31 mouse cellular contexts compared by ENCODE assay signal in the genomic region with DNA sequence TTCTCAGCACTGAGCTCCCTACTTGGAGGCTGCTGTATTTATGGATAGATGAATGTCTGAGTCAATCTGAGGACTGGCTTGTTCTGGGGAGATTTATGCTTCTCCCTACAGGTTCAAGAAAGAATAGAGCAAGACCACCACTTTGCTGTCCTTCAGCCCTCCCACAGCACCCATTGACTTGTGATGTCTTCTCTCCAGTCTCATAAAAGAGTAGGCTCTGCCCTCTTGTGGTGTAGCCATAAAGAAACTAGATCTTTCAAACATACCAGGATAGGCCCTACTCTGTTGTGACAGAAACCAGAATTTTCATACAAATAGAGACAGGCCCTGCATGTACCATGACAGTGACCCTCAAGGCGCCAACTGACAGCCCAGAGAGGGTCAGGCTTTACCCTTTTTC. TPM values are rescaled to one million over a fixed set of nuclear protein-coding genes. Genes with fewer than 3 reads are reported as not detected.
DNase-seq lines count a peak whose midpoint lies in the region; ATAC-seq and TF ChIP-seq lines count a peak whose summit lies in the region.
"Had no signal": no experiment of that assay in that cellular context is flagged by ENCODE, and none has a peak within 500 bp of the region (broad histone marks: within the 10 kb centered on the region; RNA-seq: fewer than 3 reads in every experiment).

No protein-coding gene starts in this region.

- H3K9ac ChIP-seq in kidney, postnatal 0 days (ENCODE audit: low read depth, low read length) = no peak overlapping the region
- no peak overlapping the region for H3K9ac ChIP-seq in lung, embryonic 14.5 days
- no peak overlapping the region for H3K9ac ChIP-seq in MEL (ENCODE audit: control insufficient read depth, low read depth, low read length, poor library complexity, severe bottlenecking)
- H3K9ac ChIP-seq: heart, embryonic 12.5 days; heart, embryonic 15.5 days; hindbrain, embryonic 14.5 days had no signal

- no peaks in the 10 kb centered on the region for H3K4me1 ChIP-seq in kidney, postnatal 0 days (replicated peaks; ENCODE audit: insufficient read depth, low read length)
- H3K4me1 ChIP-seq in lung, embryonic 14.5 days (ENCODE audit: insufficient read depth) = no peaks in the 10 kb centered on the region
- H3K4me1 ChIP-seq in MEL (ENCODE audit: control insufficient read depth in 1 of 2, insufficient read depth in 2 of 2, low read length in 2 of 2) = peaks cover 6 to 31% of the 10 kb centered on the region in 2 experiments

- H3K36me3 ChIP-seq in kidney, postnatal 0 days (ENCODE audit: insufficient read depth, low read length) = peaks cover 22% of the 10 kb centered on the region
- peaks cover 8% of the 10 kb centered on the region; the same call in 1 of the 2 replicates for H3K36me3 ChIP-seq in lung, embryonic 14.5 days (ENCODE audit: insufficient read depth)
- peaks cover 0 to 28% of the 10 kb centered on the region in 2 experiments; a peak in 2 of 4 replicates for H3K36me3 ChIP-seq in MEL (ENCODE audit: control insufficient read depth in 1 of 2, insufficient read depth in 2 of 2, low read length in 2 of 2)

- TF ChIP-seq EP300 in MEL (IDR thresholded peaks at IDR 0.05; ENCODE audit: low read depth in 1 of 2, low read length in 2 of 2) = no peak

- TF ChIP-seq RAD21 in MEL (IDR thresholded peaks at IDR 0.05; ENCODE audit: low read depth, low read length) = peak; percentile 40

- TF ChIP-seq POLR2A in MEL (IDR thresholded peaks at IDR 0.05; ENCODE audit: control insufficient read depth in 1 of 2, insufficient read depth in 1 of 2, low read depth in 1 of 2, low read length in 2 of 2, poor library complexity in 1 of 2) = no peak

- H3K27ac ChIP-seq in kidney, postnatal 0 days = no peak overlapping the region
- H3K27ac ChIP-seq in lung, embryonic 14.5 days (ENCODE audit: low read depth) = no peak overlapping the region
- no peak overlapping the region for H3K27ac ChIP-seq in MEL (ENCODE audit: control insufficient read depth, low read depth, low read length)
- H3K27ac ChIP-seq: forebrain, embryonic 10.5 days; heart, embryonic 15.5 days; hindbrain, embryonic 14.5 days had no signal

- H3K79me2 ChIP-seq in MEL (ENCODE audit: control insufficient read depth, insufficient read depth, low read length, poor library complexity) = no peaks in the 10 kb centered on the region

- no peak for DNase-seq in kidney, postnatal 0 days (ENCODE audit: low spot score)
- DNase-seq in kidney, postnatal 14 days = no peak
- DNase-seq in lung, embryonic 14.5 days = no peak
- DNase-seq in lung, postnatal 14 days = no peak
- DNase-seq in 416B (ENCODE audit: low read depth) = peak; percentile 36
- peak; percentile 19 for DNase-seq in MEL (ENCODE audit: low read depth, low spot score)
- DNase-seq in right cerebral cortex, postnatal 4 days = no peak
- DNase-seq: adrenal gland, adult 2 months; adrenal gland, postnatal 14 days; cerebellum, adult 11 months; cerebellum, adult 2 months; cerebellum, adult 9-11 months; cerebellum, postnatal 25 days; gastrocnemius, postnatal 25 days; heart, adult 18-20 months; heart, postnatal 10 days; heart, postnatal 36 days had no signal

- H3K27me3 ChIP-seq in kidney, postnatal 0 days (ENCODE audit: insufficient read depth, low read length) = no peaks in the 10 kb centered on the region
- H3K27me3 ChIP-seq in lung, embryonic 14.5 days (ENCODE audit: insufficient read depth, low read length) = no peaks in the 10 kb centered on the region
- H3K27me3 ChIP-seq in MEL (ENCODE audit: control insufficient read depth in 1 of 2, insufficient read depth in 2 of 2, low read length in 2 of 2) = no peaks in the 10 kb centered on the region
- H3K27me3 ChIP-seq: heart, embryonic 12.5 days; heart, embryonic 15.5 days; Patski had no signal

- no peaks in the 10 kb centered on the region for H3K9me3 ChIP-seq in kidney, postnatal 0 days (replicated peaks; ENCODE audit: low read length)
- no peaks in the 10 kb centered on the region for H3K9me3 ChIP-seq in lung, embryonic 14.5 days (ENCODE audit: low read depth, low read length)
- no peaks in the 10 kb centered on the region for H3K9me3 ChIP-seq in MEL (replicated peaks; ENCODE audit: insufficient read depth, low read length)
- H3K9me3 ChIP-seq: heart, embryonic 12.5 days; heart, embryonic 15.5 days had no signal

- peak; percentile 32; the same call in 1 of the 2 replicates for TF ChIP-seq CTCF in kidney, postnatal 0 days (IDR thresholded peaks at IDR 0.05; ENCODE audit: low read depth)
- peak; percentile 7; the same call in 1 of the 2 replicates for TF ChIP-seq CTCF in lung, embryonic 14.5 days (IDR thresholded peaks at IDR 0.05; ENCODE audit: low read depth)
- TF ChIP-seq CTCF in MEL (IDR thresholded peaks at IDR 0.05 in 2 of 3, conservative IDR thresholded peaks at IDR 0.05 in 1 of 3; ENCODE audit: control insufficient read depth in 1 of 3, insufficient read depth in 1 of 3, low read depth in 2 of 3, low read length in 3 of 3, poor library complexity in 1 of 3, severe bottlenecking in 1 of 3) = peak in 1 of 3 experiments; percentile 36; a peak in 2 of 6 replicates

- no peak for ATAC-seq in kidney, postnatal 0 days (replicated peaks; ENCODE audit: low FRiP score, low read depth)
- no peak for ATAC-seq in lung, embryonic 14.5 days (ENCODE audit: insufficient read depth)
- ATAC-seq: forebrain, embryonic 14.5 days; Patski had no signal

- H3K4me2 ChIP-seq in kidney, postnatal 0 days (ENCODE audit: low read length) = no peak overlapping the region
- H3K4me2 ChIP-seq in lung, embryonic 14.5 days = no peak overlapping the region
- H3K4me2 ChIP-seq: heart, embryonic 12.5 days; heart, embryonic 15.5 days; hindbrain, embryonic 14.5 days had no signal

- whole genome bisulfite sequencing in kidney, postnatal 0 days = 78% methylated on average over 1 of the region's 1 CpGs
- 89% methylated on average over 1 of the region's 1 CpGs for WGBS in lung, embryonic 14.5 days

- no peak overlapping the region for H3K4me3 ChIP-seq in kidney, postnatal 0 days (replicated peaks; ENCODE audit: low read depth, low read length)
- H3K4me3 ChIP-seq in lung, embryonic 14.5 days (ENCODE audit: low read depth, low read length) = no peak overlapping the region
- H3K4me3 ChIP-seq in MEL (ENCODE audit: control insufficient read depth in 1 of 2, insufficient read depth in 1 of 2, low read depth in 2 of 2, low read length in 2 of 2) = no peak overlapping the region
- H3K4me3 ChIP-seq: forebrain, embryonic 10.5 days; heart, embryonic 12.5 days; heart, embryonic 15.5 days had no signal

TF ChIP-seq in MEL, 35 proteins besides CTCF, POLR2A, EP300 and RAD21:
- TF ChIP-seq KAT2A (conservative IDR thresholded peaks at IDR 0.05; ENCODE audit: low read depth, low read length) = no peak
- no peak for TF ChIP-seq GATA1 (IDR thresholded peaks at IDR 0.05; ENCODE audit: low read depth, low read length)
- no peak for TF ChIP-seq UBTF (IDR thresholded peaks at IDR 0.05; ENCODE audit: borderline replicate concordance, insufficient read depth, low read depth, low read length)
- no peak for TF ChIP-seq MYC (IDR thresholded peaks at IDR 0.05; ENCODE audit: low read depth, low read length)
- TF ChIP-seq ELF1 (IDR thresholded peaks at IDR 0.05; ENCODE audit: low read depth, low read length) = no peak
- no peak for TF ChIP-seq MAX (IDR thresholded peaks at IDR 0.05; ENCODE audit: low read length)
- TF ChIP-seq TCF12 (IDR thresholded peaks at IDR 0.05; ENCODE audit: low read depth, low read length) = no peak
- no peak for TF ChIP-seq MYB (IDR thresholded peaks at IDR 0.05; ENCODE audit: low read depth, low read length)
- no peak for TF ChIP-seq ETS1 (IDR thresholded peaks at IDR 0.05; ENCODE audit: low read depth, low read length)
- no peak for TF ChIP-seq CHD2 (IDR thresholded peaks at IDR 0.05; ENCODE audit: low read length)
- no peak for TF ChIP-seq ZC3H11A (IDR thresholded peaks at IDR 0.05; ENCODE audit: low read depth, low read length)
- no peak for TF ChIP-seq NRF1 (IDR thresholded peaks at IDR 0.05; ENCODE audit: insufficient read depth, low read depth, low read length, poor library complexity, severe bottlenecking)
- TF ChIP-seq SIN3A (IDR thresholded peaks at IDR 0.05; ENCODE audit: low read length) = no peak
- no peak for TF ChIP-seq USF1 (IDR thresholded peaks at IDR 0.05; ENCODE audit: low read depth, low read length)

RNA-seq across cellular contexts. Expression of gene BC051665, which starts 39.0 kb away (rescaled TPM):
- not detected in 2 replicates for polyA plus RNA-seq in kidney, postnatal 0 days (2015; fragmentation: Nextera tagmentation; extraction: Ambion mirVana)
- not detected in 2 replicates for polyA plus RNA-seq in lung, embryonic 14.5 days (2014; fragmentation: Nextera tagmentation; extraction: Ambion mirVana)
- not detected in 2 replicates for total RNA-seq in MEL (2012; rRNA removed)
- polyA plus RNA-seq in MEL (2012; ENCODE audit: insufficient read depth in 1 of 2, insufficient read length in 2 of 2, low read depth in 1 of 2, low replicate concordance in 2 of 2, missing spikeins in 1 of 2) = not detected
- total RNA-seq: adrenal gland, adult 2 months; adrenal gland, postnatal 14 days; adrenal gland, postnatal 4 days; ES-E14; gastrocnemius, adult 8-10 months; gastrocnemius, postnatal 25 days; heart, adult 18-20 months; heart, postnatal 10 days; heart, postnatal 36 days had no signal
- polyA plus RNA-seq: adrenal gland, adult 2 months; cerebellum, adult 2 months; embryonic facial prominence, embryonic 11.5 days; embryonic facial prominence, embryonic 14.5 days; forebrain, embryonic 10.5 days; forebrain, embryonic 14.5 days; gonadal fat pad, adult 2 months; heart, embryonic 12.5 days; heart, embryonic 15.5 days; hindbrain, embryonic 11.5 days; hindbrain, embryonic 14.5 days; intestine, embryonic 14.5 days; Patski had no signal

RNA-seq across cellular contexts. Expression of gene Ctsll3, which starts 55.4 kb away (rescaled TPM):
- polyA plus RNA-seq in kidney, postnatal 0 days (2015; fragmentation: Nextera tagmentation; extraction: Ambion mirVana) = not detected in 2 replicates
- polyA plus RNA-seq in lung, embryonic 14.5 days (2014; fragmentation: Nextera tagmentation; extraction: Ambion mirVana) = not detected in 2 replicates
- not detected in 2 replicates for total RNA-seq in MEL (2012; rRNA removed)
- not detected for polyA plus RNA-seq in MEL (2012; ENCODE audit: insufficient read depth in 1 of 2, insufficient read length in 2 of 2, low read depth in 1 of 2, low replicate concordance in 2 of 2, missing spikeins in 1 of 2)
- total RNA-seq: adrenal gland, adult 2 months; adrenal gland, postnatal 14 days; adrenal gland, postnatal 4 days; ES-E14; gastrocnemius, adult 8-10 months; gastrocnemius, postnatal 25 days; heart, adult 18-20 months; heart, postnatal 10 days; heart, postnatal 36 days had no signal
- polyA plus RNA-seq: adrenal gland, adult 2 months; cerebellum, adult 2 months; embryonic facial prominence, embryonic 11.5 days; forebrain, embryonic 10.5 days; forebrain, embryonic 14.5 days; gonadal fat pad, adult 2 months; heart, embryonic 12.5 days; heart, embryonic 15.5 days; hindbrain, embryonic 11.5 days; hindbrain, embryonic 14.5 days; intestine, embryonic 14.5 days; Patski had no signal

Comparison
In these comparisons a context has a peak if more than half of its experiments do, and no peak if none do; other contexts are left out.
1. DNase-seq: peak in 416B (single experiment) and MEL (single experiment); none in kidney, postnatal 0 days (single experiment), kidney, postnatal 14 days (single experiment), lung, embryonic 14.5 days (single experiment), lung, postnatal 14 days (single experiment) and right cerebral cortex, postnatal 4 days (single experiment).